Mouse (Mus musculus) MN1 (cell line): ENCODE results near the gene Hspa1b.
"Not testable (repeated sequence)": the region's sequence is repeated elsewhere in the genome, so short reads cannot be mapped to it uniquely, and the experiment has no call there.

Source experiments
- DNase-seq: peaks from one replicate; pipeline ENCODE4 v3.0.0-alpha.2; 2016; ENCODE audit warnings: low spot score

Gene Hspa1b

GRCm38 (mm10) chr17:34981690-34982180, 22.7 kb upstream of the Hspa1b start, which contains the start of gene Lsm2:
Gene Lsm2 (plus strand): TSS chr17:34981862.
- DNase-seq: peak; percentile 95

- DNase-seq: peak; percentile 75
Observed at GRCm38 (mm10) chr17:34980655-34981054, 21.6 kb upstream of the Hspa1b start.

- DNase-seq: no peak
Observed at GRCm38 (mm10) chr17:34979631-34980030, 20.6 kb upstream of the Hspa1b start.

- no peak for DNase-seq
Observed at GRCm38 (mm10) chr17:34978239-34978638, 19.2 kb upstream of the Hspa1b start.

- DNase-seq: no peak
Observed at GRCm38 (mm10) chr17:34977000-34977399, 18.0 kb upstream of the Hspa1b start.

GRCm38 (mm10) chr17:34975581-34976492, 16.8 kb upstream of the Hspa1b start:
- DNase-seq: no peak

- DNase-seq: not testable (repeated sequence)
Observed at GRCm38 (mm10) chr17:34972069-34972749, 13.2 kb upstream of the Hspa1b start, which contains the start of the genes Hspa1a and Hspa1l. Gene Hspa1a (minus strand): TSS chr17:34972156. Gene Hspa1l (plus strand): TSS chr17:34972703.

GRCm38 (mm10) chr17:34971694-34972068, 12.6 kb upstream of the Hspa1b start:
- DNase-seq: not testable (repeated sequence)

GRCm38 (mm10) chr17:34970850-34971249, 11.8 kb upstream of the Hspa1b start:
- DNase-seq: not testable (repeated sequence)

- DNase-seq: not testable (repeated sequence)
Observed at GRCm38 (mm10) chr17:34969822-34970221, 10.8 kb upstream of the Hspa1b start, which contains the start of gene Gm20481. Gene Gm20481 (plus strand): TSS chr17:34969912.

GRCm38 (mm10) chr17:34965627-34966026, 6.6 kb upstream of the Hspa1b start:
- DNase-seq: peak; percentile 51

- DNase-seq: peak; percentile 52
Observed at GRCm38 (mm10) chr17:34964640-34965049, 5.6 kb upstream of the Hspa1b start.

- no peak for DNase-seq
Observed at GRCm38 (mm10) chr17:34962841-34963240, 3.8 kb upstream of the Hspa1b start.

GRCm38 (mm10) chr17:34962125-34962524, 3.1 kb upstream of the Hspa1b start:
- no peak for DNase-seq

GRCm38 (mm10) chr17:34960702-34961493, 1.9 kb upstream of the Hspa1b start:
- no peak for DNase-seq

- DNase-seq: no peak
Observed at GRCm38 (mm10) chr17:34959881-34960515, 960 bp upstream of the Hspa1b start.

- not testable (repeated sequence) for DNase-seq
Observed at GRCm38 (mm10) chr17:34958734-34959129, 306 bp downstream of the Hspa1b start.

GRCm38 (mm10) chr17:34957966-34958365, 1.1 kb downstream of the Hspa1b start:
- DNase-seq: not testable (repeated sequence)

GRCm38 (mm10) chr17:34957291-34957690, 1.7 kb downstream of the Hspa1b start:
- not testable (repeated sequence) for DNase-seq

GRCm38 (mm10) chr17:34956340-34956739, 2.7 kb downstream of the Hspa1b start:
- DNase-seq: peak; percentile 34

GRCm38 (mm10) chr17:34955884-34956283, 3.2 kb downstream of the Hspa1b start:
- no peak for DNase-seq
